Mouse (Mus musculus) embryo, embryonic 9.5 days (tissue): ENCODE measurements at regions not wholly inside any gene's neighbourhood (a gene's known extent, or its start where the extent isn't known, plus 50 kb on each side); places are given as distances from the start of the nearest gene placed in this dataset.

ENCODE experiments used
- DNase-seq: peaks from one replicate; pipeline ENCODE4 v3.0.0-alpha.2; 2017; ENCODE audit errors: extremely low spot score

DNA sequence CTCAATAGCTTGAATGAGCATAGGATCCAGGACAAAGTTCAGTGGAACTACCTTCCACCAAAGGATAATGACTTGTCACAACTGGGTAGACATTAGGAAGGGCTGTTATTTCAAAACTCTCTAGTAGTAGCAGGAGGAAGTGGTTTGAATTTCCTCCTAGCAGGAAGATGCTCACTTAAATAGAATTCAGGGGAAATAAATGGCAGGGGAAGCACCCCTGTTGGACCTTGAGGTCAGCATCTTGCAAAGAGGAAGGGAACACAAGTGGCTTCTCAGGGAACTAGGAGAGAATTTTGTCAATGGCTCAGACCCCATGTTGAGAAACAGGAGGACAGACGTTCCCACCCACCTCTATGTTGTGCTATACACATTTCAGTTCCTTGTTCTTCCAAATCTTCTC lies 178.4 kb upstream of the Jun start:
- no peak for DNase-seq

DNA sequence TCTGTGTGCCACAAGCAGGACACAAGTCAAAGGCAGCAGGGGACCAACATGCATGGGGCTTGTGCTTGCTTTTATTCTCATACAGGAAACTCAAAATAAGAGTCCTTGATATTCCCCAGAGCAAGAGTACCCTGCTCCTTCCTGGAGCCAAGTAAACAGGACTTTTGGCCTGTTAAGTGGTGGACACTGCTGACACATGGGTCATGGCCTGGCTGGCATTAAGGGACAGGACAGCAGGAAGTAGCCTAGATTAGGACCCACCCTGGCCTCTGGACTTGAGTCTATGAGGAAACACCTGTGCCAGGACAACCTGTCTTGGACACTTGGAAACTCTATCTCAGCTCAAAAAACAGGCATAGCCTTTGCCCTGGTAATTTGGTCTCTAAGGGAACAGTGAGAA lies 181.0 kb upstream of the Jun start:
- DNase-seq: no peak

DNA sequence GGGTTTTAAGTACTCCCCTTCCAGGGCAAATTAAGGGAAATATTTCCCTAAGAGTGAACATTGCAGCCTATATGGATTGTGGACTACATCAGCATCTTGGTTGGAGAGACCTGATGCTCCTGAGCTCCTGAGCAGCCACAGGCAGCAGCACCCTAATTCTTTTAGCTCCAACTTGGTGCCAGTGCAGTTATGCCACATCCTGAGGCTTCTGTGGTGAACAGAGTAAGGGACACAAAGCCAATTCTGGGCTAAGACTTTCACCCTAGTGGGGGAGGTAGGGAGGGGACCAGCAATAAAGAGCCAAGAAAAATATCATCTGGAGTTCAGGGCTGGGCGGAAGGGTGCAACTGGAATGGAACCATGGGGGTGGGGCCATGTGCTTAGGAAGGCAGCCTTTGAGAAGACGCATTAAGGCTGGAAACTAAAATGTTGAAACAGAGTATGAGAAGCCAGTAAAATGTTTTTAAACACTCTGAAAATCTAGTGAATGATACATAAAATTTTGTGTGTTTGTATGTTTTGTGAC lies 182.1 kb upstream of the Jun start:
- DNase-seq: no peak

DNA sequence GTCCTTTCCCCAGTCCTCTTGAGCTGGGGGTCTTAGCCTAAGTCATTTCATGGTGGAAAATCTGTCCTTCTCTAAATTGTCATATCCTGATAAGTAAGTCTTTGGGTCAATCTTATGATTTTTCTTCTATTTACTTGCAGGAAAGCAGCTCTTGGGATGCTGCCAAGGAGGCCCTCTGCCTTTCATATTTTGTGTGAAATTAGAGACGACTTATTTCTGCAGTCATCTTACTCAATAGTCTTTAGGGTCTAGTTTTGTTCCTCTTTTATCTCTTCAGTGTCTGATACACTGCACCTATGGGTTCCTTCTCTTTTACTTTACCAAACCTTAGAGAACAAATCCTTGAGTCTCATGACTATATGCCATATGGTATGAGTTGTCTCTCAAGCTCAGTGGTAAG lies 196.0 kb upstream of the Jun start:
- no peak for DNase-seq

DNA sequence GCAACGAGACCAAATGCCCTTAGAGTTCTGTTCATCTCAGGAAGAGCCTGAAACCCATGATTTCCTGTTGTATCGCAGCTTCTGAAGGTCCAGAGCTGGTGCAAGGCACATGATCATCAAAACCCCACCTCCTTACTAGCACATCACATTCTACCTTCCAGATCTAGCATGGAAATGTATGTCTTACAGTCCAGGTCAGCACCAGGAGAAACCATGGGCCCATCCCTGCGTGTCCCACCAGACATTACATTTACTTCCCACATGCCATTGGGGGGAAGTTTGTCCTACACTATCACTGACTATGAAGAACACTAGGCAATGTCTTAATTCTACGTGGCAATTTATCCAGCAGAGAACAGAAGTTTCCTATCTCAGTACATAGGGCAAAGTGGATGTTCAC lies 197.0 kb upstream of the Jun start:
- no peak for DNase-seq

DNA sequence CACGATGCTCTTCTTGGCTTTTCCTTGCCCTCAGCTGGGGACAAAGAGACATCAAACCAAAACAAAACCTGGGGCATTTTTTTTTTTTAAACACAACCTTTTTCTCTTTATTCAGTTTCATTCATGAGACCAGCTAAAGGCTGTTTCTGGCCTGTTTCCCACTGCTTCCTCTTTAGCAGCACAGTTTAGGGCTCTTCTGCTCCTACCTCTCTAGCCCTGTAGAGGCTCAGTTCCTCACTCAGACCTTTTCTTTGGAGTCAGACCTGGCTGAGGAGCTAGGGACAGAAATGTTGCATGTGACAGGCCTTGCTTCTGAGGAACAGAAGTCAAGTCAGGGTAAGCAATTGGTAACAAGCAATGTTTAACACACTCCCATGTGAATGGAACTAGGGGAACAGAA lies 198.1 kb upstream of the Jun start:
- DNase-seq: no peak

DNA sequence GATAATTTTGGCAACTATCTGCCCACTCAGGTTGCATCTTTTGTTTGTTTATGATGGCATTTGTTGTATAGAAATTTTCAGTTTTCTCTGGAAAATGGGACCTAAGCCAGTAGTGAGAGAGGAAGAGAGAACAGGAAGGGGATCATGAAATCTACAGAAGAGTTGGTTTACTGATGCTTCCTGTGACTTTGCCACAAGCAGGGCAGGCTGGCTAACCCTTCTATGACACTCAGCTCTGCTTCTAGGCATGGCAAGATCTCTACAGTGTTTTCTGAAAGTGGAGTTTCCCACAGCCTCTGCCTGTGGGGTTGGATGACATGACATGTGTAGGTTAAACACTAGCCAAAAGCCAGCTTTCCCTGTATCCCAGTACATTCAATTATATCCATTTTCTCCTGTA lies 217.7 kb upstream of the Jun start:
- DNase-seq: no peak

DNA sequence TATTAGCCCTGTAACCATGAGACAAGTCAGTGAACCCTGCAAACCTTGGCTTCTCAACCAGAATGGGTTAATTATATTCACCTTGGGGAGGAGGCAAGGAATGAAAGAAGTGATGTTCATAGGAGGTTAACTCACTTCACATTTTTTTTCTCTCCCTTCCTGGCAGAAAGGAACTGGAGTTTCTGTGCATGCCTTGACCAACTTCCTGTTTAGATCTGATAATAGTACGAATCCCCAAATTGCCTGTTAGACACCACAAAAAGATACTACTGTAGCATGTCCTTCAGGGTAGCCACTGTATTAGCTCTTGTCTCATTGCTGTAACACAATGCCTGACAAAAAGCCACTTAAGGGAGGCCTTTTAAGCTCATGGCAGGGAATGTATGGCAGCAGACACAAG lies 218.4 kb upstream of the Jun start:
- DNase-seq: no peak

DNA sequence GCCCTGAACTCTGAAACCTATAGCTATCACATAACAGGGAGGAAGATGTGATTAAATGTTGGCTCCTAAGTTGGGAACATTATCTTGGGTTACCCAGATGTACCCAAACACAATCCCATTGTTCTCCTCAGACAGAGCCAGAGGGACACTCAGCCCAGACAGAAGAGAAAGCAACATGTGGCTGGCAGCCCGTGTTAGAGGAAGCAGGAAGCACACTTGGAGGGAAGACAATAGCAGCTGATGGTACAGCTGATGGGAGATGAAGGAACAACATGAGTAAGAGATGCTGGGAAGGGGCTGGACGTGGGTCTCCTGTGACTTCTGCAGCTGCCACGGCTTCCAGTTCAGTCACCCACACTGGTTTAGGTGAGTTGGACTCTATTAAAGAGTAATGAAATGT lies 224.2 kb upstream of the Jun start:
- no peak for DNase-seq

DNA sequence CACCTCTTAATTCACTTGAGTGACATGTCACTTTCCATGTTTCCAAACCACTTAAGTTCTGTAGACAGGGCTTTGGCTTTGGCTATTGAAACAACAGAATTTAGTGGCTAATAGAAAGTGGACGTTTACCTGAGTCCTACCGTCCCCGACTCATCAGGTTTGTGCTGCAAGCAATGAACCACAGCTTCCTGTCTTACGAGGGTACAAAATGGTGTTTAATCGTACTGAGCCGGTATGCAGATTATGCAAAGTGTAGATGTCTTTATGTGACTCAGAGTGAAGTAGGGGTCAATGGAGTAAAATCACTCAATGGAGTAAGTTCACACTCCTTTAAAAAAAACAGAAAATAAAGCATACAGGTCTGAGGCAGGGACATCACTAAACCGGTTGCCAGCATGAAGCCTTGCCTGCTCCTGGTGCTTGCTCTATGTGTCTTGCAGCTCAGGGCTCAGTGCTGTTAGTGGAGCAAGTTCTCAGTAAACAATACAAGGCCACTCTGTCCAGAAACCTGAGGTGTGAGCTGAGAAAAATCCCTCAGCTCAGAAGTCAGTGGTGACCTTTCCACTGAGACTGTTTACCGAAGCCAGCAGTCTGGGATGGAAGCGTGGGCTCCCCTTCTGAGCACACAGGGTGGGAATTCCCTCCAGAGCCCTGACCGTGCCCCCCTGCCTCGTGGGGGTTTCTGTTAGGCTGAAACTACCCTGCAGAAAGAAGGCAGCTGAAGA lies 226.1 kb upstream of the Jun start:
- peak; percentile 7 for DNase-seq

DNA sequence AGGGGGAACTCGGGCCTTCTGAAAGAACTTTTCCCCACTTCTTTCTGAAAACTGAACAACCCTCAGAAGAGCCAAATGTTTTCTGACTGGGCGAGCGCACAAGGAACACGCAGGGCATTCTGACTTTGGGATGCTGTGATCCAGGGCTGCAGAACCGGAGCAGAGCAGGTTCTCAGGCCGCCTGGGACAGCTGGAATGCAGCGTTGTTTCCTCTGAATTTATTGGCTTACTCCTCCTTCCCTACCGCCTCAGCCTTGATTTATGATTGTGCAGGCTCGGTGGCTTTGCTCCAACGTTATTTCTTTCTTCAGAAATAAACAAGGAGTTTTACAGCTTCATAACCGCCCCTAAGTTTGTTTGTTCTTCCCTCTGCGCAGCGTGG lies 226.7 kb upstream of the Jun start:
- peak; percentile 33 for DNase-seq

DNA sequence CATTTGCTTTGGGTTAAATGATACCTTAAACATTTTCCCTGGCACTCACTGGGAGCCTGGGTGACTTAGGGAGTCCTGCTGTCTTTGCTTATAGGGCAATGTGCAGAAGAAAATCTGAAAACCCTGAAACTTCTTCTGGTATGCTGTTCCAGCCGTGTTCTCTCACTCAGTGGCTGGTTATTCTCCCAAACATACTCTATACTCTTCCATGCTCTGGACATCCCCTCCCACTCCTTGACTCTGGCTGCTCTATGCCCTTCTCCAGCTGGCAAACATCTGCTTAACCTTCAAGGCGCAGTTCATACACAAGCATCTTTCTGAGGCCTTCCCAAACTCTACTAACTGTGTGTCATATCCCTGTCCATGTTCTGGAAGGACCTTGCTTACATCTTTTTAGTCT lies 227.2 kb upstream of the Jun start:
- no peak for DNase-seq

DNA sequence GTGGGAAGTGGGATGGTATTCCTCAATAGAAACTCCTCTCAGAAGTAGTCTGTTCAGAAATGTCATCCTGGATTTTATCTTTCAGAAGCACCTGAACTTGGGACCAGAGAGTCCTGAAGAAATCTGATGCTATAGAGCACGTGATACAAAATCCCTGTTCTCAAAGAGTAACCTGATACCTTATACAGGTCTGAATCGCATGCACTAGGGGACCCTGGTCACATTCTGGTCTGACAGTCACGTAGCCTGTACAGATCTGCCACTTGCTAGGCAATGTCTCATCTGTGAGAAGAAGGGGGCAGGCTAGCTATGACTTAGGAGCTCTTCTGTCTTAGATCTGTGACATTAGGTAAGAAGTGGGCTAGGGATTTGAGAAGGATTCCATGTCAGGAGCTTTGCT lies 230.1 kb upstream of the Jun start:
- no peak for DNase-seq

DNA sequence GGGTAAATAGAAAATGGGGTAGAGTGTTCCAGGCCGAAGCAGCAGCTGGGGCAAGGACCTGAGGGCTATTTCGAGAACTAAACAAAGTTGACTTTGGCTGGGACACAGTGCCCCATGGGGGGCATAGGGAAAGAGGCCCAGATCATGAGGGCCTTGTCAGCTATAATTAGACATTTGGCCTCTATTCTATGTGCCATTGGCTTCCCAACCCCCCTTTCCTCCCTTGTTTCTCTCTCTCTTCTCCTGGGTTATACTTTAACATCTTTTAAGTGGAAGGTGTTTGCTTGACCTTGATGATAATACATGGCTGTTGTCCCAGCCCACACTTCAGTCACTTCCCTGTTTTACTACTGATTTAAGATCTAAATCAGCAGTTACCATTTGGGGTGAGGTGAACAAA lies 231.8 kb upstream of the Jun start:
- no peak for DNase-seq

DNA sequence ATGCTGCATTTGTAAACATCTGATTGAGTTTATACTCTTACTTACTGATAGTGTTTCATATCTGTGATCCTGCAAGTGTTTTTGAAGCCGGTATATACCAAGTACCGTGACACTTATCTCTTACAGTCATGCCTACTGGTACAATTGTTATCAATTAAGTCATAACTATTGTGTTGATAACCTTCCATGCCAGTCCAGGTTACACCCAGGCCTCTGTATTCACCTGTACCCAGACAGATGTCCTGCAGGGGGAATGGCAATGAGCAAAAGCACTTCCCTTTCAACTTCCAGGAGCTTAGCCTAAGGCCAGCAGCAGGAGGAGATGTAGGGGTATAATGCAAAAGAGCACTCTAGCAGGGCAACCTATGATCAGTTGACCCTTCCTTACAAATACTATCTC lies 232.2 kb upstream of the Jun start:
- no peak for DNase-seq

DNA sequence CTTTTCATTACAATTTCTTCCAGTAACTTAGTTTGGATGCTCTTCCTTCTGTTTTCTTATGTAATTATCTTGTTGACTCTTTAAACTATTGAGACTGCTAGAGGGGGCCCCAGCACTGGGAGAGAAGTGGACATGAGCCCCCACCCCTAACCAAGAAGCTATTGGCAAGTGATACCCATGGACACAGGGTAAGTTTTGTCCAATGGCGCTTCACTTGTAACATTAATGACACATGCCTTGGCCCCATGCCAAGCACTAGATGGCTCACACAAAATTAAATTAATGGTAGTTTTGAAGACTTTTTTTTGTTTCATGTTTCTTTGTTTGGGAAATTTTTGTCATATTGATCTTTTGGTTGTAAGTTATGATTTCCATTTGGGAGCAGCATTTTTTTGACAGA lies 232.7 kb upstream of the Jun start:
- DNase-seq: no peak

DNA sequence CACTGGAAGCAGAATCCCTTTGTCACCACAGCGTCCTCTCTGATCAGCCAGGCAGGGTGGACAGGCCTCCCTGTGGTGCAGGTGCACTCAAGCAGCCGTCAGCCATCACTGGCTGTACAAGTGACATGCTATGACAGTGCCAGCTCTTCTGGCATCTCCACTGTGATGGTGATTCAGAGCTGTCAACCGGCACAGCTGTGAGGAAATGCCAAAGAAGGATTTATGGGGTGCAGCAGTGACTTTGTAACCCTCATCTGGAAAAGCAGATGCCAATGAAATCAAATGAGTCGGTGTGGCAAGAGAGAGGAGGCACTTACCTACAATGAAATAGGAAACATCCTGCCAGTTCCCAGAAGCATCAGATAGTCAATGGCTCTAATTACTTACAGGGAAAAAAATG lies 238.3 kb upstream of the Jun start:
- DNase-seq: no peak

DNA sequence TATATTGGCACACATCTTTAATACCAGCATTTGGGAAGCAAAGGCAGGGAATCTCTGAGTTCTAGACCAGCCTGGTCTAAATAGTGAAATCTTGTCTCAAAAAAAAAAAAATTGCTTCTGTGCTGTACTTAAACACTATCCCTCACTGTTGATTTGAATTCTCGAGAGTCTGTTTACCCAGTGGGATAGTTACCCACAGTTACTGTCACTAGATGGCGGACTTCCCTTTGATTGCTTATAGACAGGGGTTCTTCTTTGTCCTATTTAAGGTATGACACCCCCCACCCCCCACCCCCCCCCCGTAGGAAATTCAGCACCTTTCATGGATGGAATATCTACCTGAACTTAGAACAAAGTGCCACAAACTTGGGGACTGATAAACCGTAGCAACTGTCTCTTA lies 242.1 kb upstream of the Jun start:
- no peak for DNase-seq

DNA sequence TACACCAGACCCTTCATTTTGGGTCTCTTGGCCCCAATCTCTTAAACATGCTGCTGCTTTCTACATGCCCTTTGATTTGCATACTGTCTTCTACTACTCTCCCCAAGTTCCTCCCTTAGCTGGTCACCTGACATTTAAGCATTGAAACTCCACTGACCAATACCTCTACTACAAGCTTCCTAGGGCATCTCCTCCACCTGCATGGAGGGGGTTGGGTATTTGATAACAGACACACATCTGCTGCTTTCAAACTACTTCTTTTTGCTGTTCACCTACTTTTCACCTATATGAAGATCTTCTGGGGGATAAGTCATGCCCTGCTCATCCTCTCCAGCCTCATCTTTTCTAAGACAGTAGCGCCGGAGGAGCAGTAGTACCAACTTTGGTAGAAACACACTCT lies 249.9 kb upstream of the Jun start:
- DNase-seq: no peak

DNA sequence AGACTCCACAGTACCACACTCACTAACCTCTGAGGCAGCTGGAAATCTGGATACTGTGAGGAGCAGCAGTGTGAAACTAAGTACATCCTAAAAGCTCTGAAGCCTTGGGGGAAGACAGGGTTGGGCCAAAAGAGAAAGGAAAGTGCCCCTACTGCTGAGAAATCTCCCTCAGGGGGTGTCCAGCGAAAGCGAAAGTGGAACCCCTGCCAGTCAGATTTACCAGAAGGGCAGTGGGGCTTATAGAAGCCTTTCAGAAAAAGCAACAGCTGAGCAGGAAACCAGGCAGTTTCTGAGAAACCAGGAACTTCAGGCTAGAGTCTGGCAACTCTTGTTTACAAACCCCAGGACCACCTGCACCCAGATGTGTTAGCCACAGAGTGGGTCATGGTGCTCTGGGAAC lies 251.3 kb upstream of the Jun start:
- DNase-seq: no peak

DNA sequence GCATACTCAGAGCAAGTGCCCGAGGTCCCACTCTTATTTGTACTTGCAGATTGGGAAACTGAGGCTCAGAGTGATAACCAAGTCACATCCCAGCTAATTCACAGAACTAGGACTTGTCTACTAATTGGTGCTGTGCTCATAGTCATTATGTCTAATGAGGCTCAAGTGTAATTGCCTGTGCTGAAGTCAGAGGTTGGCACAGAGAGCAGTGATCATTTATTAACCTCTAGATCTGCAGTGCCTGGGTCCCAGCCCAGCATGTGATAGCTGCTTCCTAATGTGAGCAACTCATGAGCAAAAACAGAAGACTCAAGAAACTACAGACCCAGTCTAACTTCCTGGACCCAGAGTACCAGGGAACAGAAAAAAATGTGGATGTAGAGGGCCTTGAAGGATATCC lies 252.0 kb upstream of the Jun start:
- no peak for DNase-seq

DNA sequence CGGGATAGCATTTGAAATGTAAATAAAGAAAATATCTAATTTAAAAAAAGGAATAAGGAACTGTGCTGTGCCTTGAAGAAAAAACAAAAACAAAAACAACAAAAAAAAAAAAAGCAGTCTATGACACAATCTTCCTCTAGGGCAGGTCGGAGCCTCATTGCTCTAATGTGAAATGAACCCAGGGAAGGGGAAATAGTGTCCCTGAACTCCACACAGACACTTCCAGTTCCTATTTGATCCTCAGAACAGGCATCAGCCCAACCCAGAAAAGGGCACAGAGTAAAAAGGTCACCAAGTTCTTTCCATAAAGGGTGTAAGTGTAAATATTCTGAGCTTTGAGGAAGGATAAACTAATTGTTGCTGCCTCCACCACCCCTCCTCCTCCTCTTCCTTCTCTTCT lies 250.2 kb upstream of the Fggy start:
- no peak for DNase-seq

DNA sequence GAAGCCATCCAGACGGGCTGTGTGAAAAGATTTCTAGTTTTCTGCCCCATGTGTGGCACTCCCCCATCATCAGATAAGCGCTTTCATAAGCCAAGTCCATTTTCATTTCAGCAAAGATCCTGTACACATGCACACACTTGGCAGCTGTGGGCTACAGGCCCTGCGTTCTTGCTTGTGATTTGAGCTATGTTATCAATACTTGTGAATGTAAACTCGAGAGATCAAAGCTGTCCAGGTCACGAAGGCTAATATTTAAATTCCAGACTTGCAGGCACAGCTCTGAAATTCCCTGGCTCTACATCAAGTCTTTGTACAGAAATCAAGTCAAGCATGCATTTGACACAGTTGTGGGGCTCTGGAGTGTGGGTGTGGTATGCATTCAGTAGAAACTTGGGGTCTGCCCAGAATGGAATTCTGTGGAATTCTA lies 248.8 kb upstream of the Fggy start:
- no peak for DNase-seq

DNA sequence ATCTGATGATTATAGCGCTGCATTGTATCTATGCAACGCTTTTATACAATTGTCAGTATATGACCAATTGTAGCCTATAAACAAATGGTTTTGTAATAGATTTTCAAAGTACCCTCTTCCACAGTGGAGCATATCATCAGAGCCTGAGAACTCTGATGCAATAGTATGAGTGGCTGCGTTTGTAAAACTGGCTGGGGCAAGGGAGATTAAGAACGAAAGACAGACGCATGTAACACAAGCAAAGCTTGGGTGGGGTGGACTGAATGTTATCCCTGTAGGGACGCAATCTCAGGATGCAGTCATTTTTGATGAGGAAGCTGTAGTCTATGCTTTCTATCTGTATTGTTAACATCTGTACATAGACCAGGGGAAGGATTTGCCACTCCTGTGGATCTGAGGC lies 246.9 kb upstream of the Fggy start:
- DNase-seq: no peak
